In the genomic region with DNA sequence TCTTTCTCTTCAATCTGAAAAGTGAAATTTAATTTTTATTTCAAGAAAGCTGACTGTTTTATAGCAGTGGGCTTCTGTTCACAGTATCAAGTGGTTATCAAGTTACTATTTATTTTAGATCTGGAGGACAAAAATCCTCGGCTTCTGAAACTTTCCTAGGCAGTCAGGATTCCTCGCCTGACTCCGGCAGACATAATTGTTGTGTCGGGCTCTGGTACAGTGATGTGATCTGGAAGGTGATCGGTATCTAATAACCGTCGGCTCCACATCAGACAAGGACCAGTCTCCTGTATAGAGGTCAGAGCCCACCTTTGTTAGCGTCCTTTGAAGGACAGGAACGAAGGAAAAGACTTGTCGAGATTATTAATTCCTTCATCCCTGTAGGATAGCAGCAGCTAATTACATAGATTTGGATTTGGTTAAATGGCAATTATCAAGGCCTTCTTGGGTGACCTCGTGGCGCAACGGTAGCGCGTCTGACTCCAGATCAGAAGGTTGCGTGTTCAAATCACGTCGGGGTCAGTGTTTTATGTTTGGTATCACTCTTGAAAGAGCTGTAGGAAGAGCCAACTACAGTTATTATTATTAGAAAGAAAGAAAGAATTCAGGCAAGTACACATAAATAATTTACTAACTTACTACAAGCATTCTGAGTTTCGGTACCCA, we compare ENCODE assay signal across 9 mouse cellular contexts. TPM values are rescaled to one million over a fixed set of nuclear protein-coding genes. Genes with fewer than 3 reads are reported as not detected.
DNase-seq lines count a peak whose midpoint lies in the region; ATAC-seq lines count a peak whose summit lies in the region.
"Had no signal": no experiment of that assay in that cellular context is flagged by ENCODE, and none has a peak within 500 bp of the region (broad histone marks: within the 10 kb centered on the region; RNA-seq: fewer than 3 reads in every experiment).

No protein-coding gene starts in this region.

- no peaks in the 10 kb centered on the region for H3K9me3 ChIP-seq in heart, embryonic 14.5 days (ENCODE audit: control insufficient read depth, low read length)
- no peaks in the 10 kb centered on the region for H3K9me3 ChIP-seq in limb, embryonic 12.5 days
- no peaks in the 10 kb centered on the region for H3K9me3 ChIP-seq in neural tube, embryonic 14.5 days (ENCODE audit: control insufficient read depth, low read length)

- peak overlapping the region; percentile 61 for H3K9ac ChIP-seq in heart, embryonic 14.5 days (ENCODE audit: low read length)
- H3K9ac ChIP-seq in limb, embryonic 12.5 days (replicated peaks): no peak overlapping the region
- no peak overlapping the region for H3K9ac ChIP-seq in neural tube, embryonic 14.5 days (replicated peaks; ENCODE audit: low read depth, low read length)

- WGBS in heart, embryonic 14.5 days: 6% methylated on average over 19 of the region's 19 CpGs
- 2% methylated on average over 19 of the region's 19 CpGs for WGBS in limb, embryonic 12.5 days
- WGBS in neural tube, embryonic 14.5 days: 4% methylated on average over 19 of the region's 19 CpGs

- H3K4me1 ChIP-seq in heart, embryonic 14.5 days (ENCODE audit: control insufficient read depth in 2 of 2, insufficient read depth in 2 of 2, low read length in 2 of 2): peaks cover 2 to 12% of the 10 kb centered on the region in 2 experiments; a peak in 2 of 4 replicates
- H3K4me1 ChIP-seq in limb, embryonic 12.5 days (replicated peaks): peaks cover 14% of the 10 kb centered on the region
- no peaks in the 10 kb centered on the region for H3K4me1 ChIP-seq in neural tube, embryonic 14.5 days (ENCODE audit: control insufficient read depth, insufficient read depth, low read length)

- H3K27me3 ChIP-seq in heart, embryonic 14.5 days (ENCODE audit: control insufficient read depth, insufficient read depth, low read length): no peaks in the 10 kb centered on the region
- no peaks in the 10 kb centered on the region for H3K27me3 ChIP-seq in limb, embryonic 12.5 days
- no peaks in the 10 kb centered on the region; the same call in 1 of the 2 replicates for H3K27me3 ChIP-seq in neural tube, embryonic 14.5 days (ENCODE audit: control insufficient read depth, insufficient read depth, low read length)
- H3K27me3 ChIP-seq: Patski had no signal

- no peaks in the 10 kb centered on the region for H3K36me3 ChIP-seq in heart, embryonic 14.5 days (ENCODE audit: control insufficient read depth, insufficient read depth, low read length)
- no peaks in the 10 kb centered on the region for H3K36me3 ChIP-seq in limb, embryonic 12.5 days
- no peaks in the 10 kb centered on the region for H3K36me3 ChIP-seq in neural tube, embryonic 14.5 days (ENCODE audit: control insufficient read depth, insufficient read depth, low read length)

- ATAC-seq in heart, embryonic 14.5 days (ENCODE audit: insufficient number of reproducible peaks, insufficient read depth, low FRiP score, low read depth): no peak
- ATAC-seq in limb, embryonic 12.5 days (ENCODE audit: insufficient number of reproducible peaks, insufficient read depth, low FRiP score, low TSS enrichment, low read depth): no peak
- no peak for ATAC-seq in neural tube, embryonic 14.5 days (ENCODE audit: low read depth)
- ATAC-seq: Patski had no signal

- peak overlapping the region; percentile 40 to 42 for H3K4me3 ChIP-seq in heart, embryonic 14.5 days (ENCODE audit: control insufficient read depth in 1 of 2, insufficient read depth in 1 of 2, low read depth in 1 of 2, low read length in 2 of 2)
- peak overlapping the region; percentile 35 for H3K4me3 ChIP-seq in limb, embryonic 12.5 days (replicated peaks)
- no peak overlapping the region; the same call in 1 of the 2 replicates for H3K4me3 ChIP-seq in neural tube, embryonic 14.5 days (ENCODE audit: low read depth, low read length)

- no peak overlapping the region for H3K27ac ChIP-seq in heart, embryonic 14.5 days (replicated peaks in 1 of 2; ENCODE audit: control insufficient read depth in 1 of 2, insufficient read depth in 1 of 2, low read depth in 2 of 2, low read length in 2 of 2)
- peak overlapping the region; percentile 69; the same call in 1 of the 2 replicates for H3K27ac ChIP-seq in limb, embryonic 12.5 days
- no peak overlapping the region for H3K27ac ChIP-seq in neural tube, embryonic 14.5 days (ENCODE audit: low read depth, low read length)

- DNase-seq in cerebellum, postnatal 25 days: peak; percentile 30 to 37
- no peak for DNase-seq in cerebellum, adult 18-20 months
- peak; percentile 41 for DNase-seq in thymus, postnatal 0 days (ENCODE audit: low spot score)
- no peak for DNase-seq in thymus, postnatal 25 days
- no peak for DNase-seq in thymus, postnatal 14 days

- H3K4me2 ChIP-seq in heart, embryonic 14.5 days (ENCODE audit: low read length): peak overlapping the region; percentile 71
- H3K4me2 ChIP-seq in limb, embryonic 12.5 days: peak overlapping the region; percentile 57
- H3K4me2 ChIP-seq in neural tube, embryonic 14.5 days (ENCODE audit: low read depth, low read length): peak overlapping the region; percentile 31

RNA-seq across cellular contexts. Expression of a gene that starts 9.1 kb away (rescaled TPM):
- polyA plus RNA-seq in thymus, postnatal 0 days (2015; fragmentation: Nextera tagmentation; extraction: Ambion mirVana): 0.65 and 0.85 TPM in 2 replicates
- 0.40 and 0.43 TPM in 2 replicates for polyA plus RNA-seq in heart, embryonic 14.5 days (2014; fragmentation: Nextera tagmentation; extraction: Ambion mirVana)
- 1.8 and 1.9 TPM in 2 replicates for polyA plus RNA-seq in limb, embryonic 12.5 days (2016; fragmentation: Nextera tagmentation; extraction: Ambion mirVana)
- polyA plus RNA-seq in neural tube, embryonic 14.5 days (2014; fragmentation: Nextera tagmentation; extraction: Ambion mirVana): not detected in 2 replicates

RNA-seq across cellular contexts. Expression of a gene that starts 32.1 kb away (rescaled TPM):
- 0.17 and 0.27 TPM in 2 replicates for polyA plus RNA-seq in thymus, postnatal 0 days (2015; fragmentation: Nextera tagmentation; extraction: Ambion mirVana)
- 1.7 and 1.9 TPM in 2 replicates for polyA plus RNA-seq in heart, embryonic 14.5 days (2014; fragmentation: Nextera tagmentation; extraction: Ambion mirVana)
- polyA plus RNA-seq in limb, embryonic 12.5 days (2016; fragmentation: Nextera tagmentation; extraction: Ambion mirVana): 0.10 and 0.12 TPM in 2 replicates
- polyA plus RNA-seq in neural tube, embryonic 14.5 days (2014; fragmentation: Nextera tagmentation; extraction: Ambion mirVana): 0.17 TPM in 1 of 2 replicates, not detected in the other

RNA-seq across cellular contexts. Expression of a gene that starts 33.1 kb away (rescaled TPM):
- polyA plus RNA-seq in thymus, postnatal 0 days (2015; fragmentation: Nextera tagmentation; extraction: Ambion mirVana): 24.2 and 31.5 TPM in 2 replicates
- 7.5 and 8.5 TPM in 2 replicates for polyA plus RNA-seq in heart, embryonic 14.5 days (2014; fragmentation: Nextera tagmentation; extraction: Ambion mirVana)
- 6.0 and 9.0 TPM in 2 replicates for polyA plus RNA-seq in limb, embryonic 12.5 days (2016; fragmentation: Nextera tagmentation; extraction: Ambion mirVana)
- 1.7 and 2.1 TPM in 2 replicates for polyA plus RNA-seq in neural tube, embryonic 14.5 days (2014; fragmentation: Nextera tagmentation; extraction: Ambion mirVana)

RNA-seq across cellular contexts. Expression of a gene that starts 35.9 kb away (rescaled TPM):
- polyA plus RNA-seq in thymus, postnatal 0 days (2015; fragmentation: Nextera tagmentation; extraction: Ambion mirVana): 32.3 and 49.5 TPM in 2 replicates
- 3.8 and 5.4 TPM in 2 replicates for polyA plus RNA-seq in heart, embryonic 14.5 days (2014; fragmentation: Nextera tagmentation; extraction: Ambion mirVana)
- 9.8 and 16.3 TPM in 2 replicates for polyA plus RNA-seq in limb, embryonic 12.5 days (2016; fragmentation: Nextera tagmentation; extraction: Ambion mirVana)
- not detected in 2 replicates for polyA plus RNA-seq in neural tube, embryonic 14.5 days (2014; fragmentation: Nextera tagmentation; extraction: Ambion mirVana)

RNA-seq across cellular contexts. Expression of a gene that starts 37.4 kb away (rescaled TPM):
- 27.6 and 43.7 TPM in 2 replicates for polyA plus RNA-seq in thymus, postnatal 0 days (2015; fragmentation: Nextera tagmentation; extraction: Ambion mirVana)
- 3.0 and 4.3 TPM in 2 replicates for polyA plus RNA-seq in heart, embryonic 14.5 days (2014; fragmentation: Nextera tagmentation; extraction: Ambion mirVana)
- polyA plus RNA-seq in limb, embryonic 12.5 days (2016; fragmentation: Nextera tagmentation; extraction: Ambion mirVana): 10.5 and 17.3 TPM in 2 replicates
- polyA plus RNA-seq in neural tube, embryonic 14.5 days (2014; fragmentation: Nextera tagmentation; extraction: Ambion mirVana): 0.72 TPM in 1 of 2 replicates, not detected in the other

Comparison
In these comparisons a context has a peak if more than half of its experiments do, and no peak if none do; other contexts are left out.
1. DNase-seq: peak in cerebellum, postnatal 25 days (2 of 2) and thymus, postnatal 0 days (single experiment); none in cerebellum, adult 18-20 months (0 of 2), thymus, postnatal 25 days (single experiment) and thymus, postnatal 14 days (single experiment).
2. Peak in every context shown above with its lines, with median percentiles within 50 percentile points of each other: H3K4me2 ChIP-seq.